Mouse (Mus musculus): ENCODE data around the gene Gm10337.

- TF ChIP-seq CTCF (IDR thresholded peaks at IDR 0.05) = no peak
- TF ChIP-seq EP300 (IDR thresholded peaks at IDR 0.05) = no peak
Measured at GRCm38 (mm10) chr15:102526111-102527002, 22.8 kb downstream of the Gm10337 start.
